Mouse (Mus musculus) urinary bladder, postnatal 14 days (tissue): ENCODE measurements around the gene Krtap29-1.

Experiments used
- DNase-seq: peaks from one replicate; pipeline ENCODE4 v3.0.0; 2021; ENCODE audit warnings: low spot score

Krtap29-1 gene

GRCm38 (mm10) chr11:99978953-99979352 lies at the start of gene Krtap29-1:
TSS of gene Krtap29-1 (minus strand) at chr11:99979053.
- DNase-seq, result no peak

GRCm38 (mm10) chr11:100021438-100021837 lies 42.6 kb upstream of the Krtap29-1 start:
- no peak for DNase-seq

DNA sequence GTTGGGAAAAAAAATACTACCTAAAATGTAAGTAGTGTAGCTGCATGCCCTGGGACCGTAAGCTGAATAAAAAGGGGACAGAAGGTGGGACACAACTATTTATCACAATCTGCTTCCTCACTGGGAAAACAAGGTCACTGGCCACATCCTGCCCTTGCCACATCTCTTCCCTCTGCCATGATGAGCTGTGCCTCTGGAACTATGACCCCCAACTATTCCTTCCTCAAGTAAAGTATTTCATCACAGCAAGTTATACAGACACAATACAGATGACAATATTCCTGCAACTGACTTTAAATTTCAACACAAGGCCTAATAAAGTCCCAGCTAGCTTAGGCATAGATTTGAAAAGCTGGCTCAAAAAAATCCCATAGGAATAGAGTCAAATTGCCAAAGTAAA lies 40.6 kb upstream of the Krtap29-1 start:
- no peak for DNase-seq

- no peak for DNase-seq
Measured at GRCm38 (mm10) chr11:100016112-100016511, 37.3 kb upstream of the Krtap29-1 start, which contains the start of gene Krt33a. TSS of gene Krt33a (minus strand) at chr11:100016212.

GRCm38 (mm10) chr11:100013691-100014171 lies 34.9 kb upstream of the Krtap29-1 start:
- DNase-seq, result peak; percentile 72

GRCm38 (mm10) chr11:100010682-100011081 lies 31.8 kb upstream of the Krtap29-1 start:
- no peak for DNase-seq

GRCm38 (mm10) chr11:100008336-100008735 lies 29.5 kb upstream of the Krtap29-1 start:
- DNase-seq, result no peak

- no peak for DNase-seq
Measured at GRCm38 (mm10) chr11:100006624-100007023, 27.8 kb upstream of the Krtap29-1 start.

DNA sequence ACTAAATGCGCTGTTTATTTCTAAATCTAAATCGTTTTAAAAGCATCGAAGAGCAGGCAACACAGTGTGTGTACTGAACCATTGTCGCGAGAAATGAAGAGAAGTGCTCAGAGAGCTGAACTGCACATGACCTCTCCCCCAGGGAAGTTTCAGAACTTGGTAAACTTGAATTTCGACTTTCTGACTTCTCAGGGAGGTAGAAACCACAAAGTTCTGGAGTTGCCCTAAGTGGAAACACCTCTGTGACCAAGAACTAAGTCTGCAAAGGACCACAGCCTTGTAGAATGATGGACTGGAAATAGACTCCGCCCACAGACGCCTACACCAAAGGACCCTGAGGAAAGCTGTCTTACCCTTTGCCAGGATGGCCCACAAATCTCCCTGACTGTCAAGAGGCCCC lies 27.1 kb upstream of the Krtap29-1 start:
- DNase-seq, result peak; percentile 36

- DNase-seq, result peak; percentile 79
Measured at GRCm38 (mm10) chr11:100004846-100005245, 26.0 kb upstream of the Krtap29-1 start.

GRCm38 (mm10) chr11:99999091-99999490 lies 20.2 kb upstream of the Krtap29-1 start:
- DNase-seq, result no peak

GRCm38 (mm10) chr11:99994384-99994661 lies 15.5 kb upstream of the Krtap29-1 start:
- no peak for DNase-seq

DNA sequence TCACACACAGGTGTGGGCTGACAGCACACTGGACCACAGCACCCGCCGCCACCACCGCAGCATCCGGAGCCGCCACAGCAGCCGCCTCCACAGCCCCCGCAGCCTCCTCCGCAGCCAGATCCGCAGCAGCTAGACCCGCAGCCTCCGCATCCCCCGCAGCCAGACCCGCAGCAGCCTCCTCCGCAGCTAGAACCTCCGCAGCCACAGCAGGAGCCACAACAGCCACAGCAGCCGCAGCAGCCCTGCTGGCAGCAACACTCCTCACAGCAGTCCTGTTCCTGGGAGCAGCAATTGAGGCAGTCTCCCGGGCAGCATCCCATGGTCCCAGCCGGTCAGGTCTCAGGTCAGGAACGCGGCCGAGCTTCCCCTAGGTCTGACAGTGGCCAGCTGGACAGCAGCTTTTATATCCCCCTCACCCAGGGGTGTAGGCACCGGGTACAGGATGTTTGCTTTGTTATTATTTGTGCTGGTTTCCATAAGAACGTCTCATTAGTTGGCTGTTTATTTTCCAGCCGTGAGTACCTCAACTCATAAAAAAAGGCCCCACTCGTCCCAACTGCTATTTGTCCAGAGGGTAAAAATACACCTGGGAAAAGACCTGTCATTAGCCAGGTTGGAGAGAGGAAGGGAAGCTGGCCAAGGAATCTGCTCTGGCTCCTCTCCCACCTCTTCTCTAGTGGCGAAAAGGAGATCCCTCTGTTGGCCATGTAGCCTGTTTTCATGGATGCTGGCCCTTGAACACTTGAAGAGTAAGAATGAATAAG lies 14.9 kb upstream of the Krtap29-1 start, which contains the start of gene Krtap17-1:
Gene Krtap17-1 (minus strand): TSS at position 375 of the 764 bp plus-strand sequence.
- no peak for DNase-seq

DNA sequence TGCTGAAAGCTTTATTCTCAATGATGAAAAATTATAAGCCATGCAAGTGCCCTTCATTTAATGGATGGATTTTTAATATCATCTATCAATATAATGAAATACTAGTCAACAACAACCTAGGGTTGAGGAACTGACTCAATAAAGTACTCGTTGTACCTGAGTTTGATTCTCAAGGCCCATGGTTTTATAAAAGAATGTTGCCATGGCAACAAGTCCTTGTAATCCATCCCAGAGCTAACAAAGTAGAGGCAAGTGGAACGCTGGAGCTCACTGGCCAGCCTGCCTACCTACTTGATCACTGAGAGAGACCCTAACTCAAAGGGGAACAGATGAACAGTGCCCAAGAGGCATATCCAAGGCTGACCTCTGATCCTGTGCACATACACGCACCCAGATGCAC lies 11.7 kb upstream of the Krtap29-1 start:
- DNase-seq, result no peak

- DNase-seq, result no peak
Measured at GRCm38 (mm10) chr11:99989881-99990405, 11.1 kb upstream of the Krtap29-1 start.

- no peak for DNase-seq
Measured at GRCm38 (mm10) chr11:99988530-99988929, 9.7 kb upstream of the Krtap29-1 start.

- no peak for DNase-seq
Measured at GRCm38 (mm10) chr11:99986180-99986647, 7.4 kb upstream of the Krtap29-1 start, which contains the start of gene Krtap16-1. TSS of gene Krtap16-1 (minus strand) at chr11:99986597.

DNA sequence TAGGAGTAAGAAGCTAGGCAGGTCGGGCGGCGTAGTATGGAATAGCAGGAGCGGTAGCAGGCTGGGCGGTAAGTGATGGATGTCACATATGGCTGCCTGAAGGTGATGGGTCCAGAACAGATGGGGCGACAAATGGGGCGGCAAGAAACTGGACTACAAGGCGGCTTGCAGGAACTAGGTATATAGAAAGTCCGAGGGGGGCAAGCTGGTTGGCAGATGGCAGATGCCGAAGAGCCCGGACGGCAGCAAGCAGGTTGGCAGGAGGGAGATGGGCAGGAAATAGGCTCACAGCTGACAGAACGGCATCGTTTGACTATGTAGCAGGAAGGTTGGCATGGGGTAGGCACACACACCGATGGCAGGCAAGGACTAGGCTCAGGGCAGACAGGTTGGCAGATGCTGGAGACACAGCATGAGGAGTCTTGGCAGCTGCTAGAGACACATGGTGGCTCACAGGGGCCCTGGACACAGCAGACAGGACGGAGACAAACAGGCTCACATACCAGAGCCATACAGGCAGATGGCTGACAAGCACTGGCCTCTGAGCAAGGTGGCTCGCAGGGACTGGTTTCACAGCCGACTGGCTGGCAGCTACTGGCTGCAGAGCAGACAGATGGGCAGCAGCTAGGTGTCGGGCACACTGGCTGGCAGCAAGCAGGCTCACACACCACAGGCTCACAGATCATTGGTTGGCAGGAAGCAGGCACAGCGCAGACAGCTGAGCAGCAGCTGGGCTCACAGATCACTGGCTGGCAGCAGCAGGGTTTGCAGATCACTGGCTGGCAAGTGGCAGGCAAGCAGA lies 6.6 kb upstream of the Krtap29-1 start:
- DNase-seq, result no peak

GRCm38 (mm10) chr11:99983442-99983841 lies 4.6 kb upstream of the Krtap29-1 start:
- no peak for DNase-seq

- no peak for DNase-seq
Measured at GRCm38 (mm10) chr11:99982731-99983130, 3.9 kb upstream of the Krtap29-1 start.

DNA sequence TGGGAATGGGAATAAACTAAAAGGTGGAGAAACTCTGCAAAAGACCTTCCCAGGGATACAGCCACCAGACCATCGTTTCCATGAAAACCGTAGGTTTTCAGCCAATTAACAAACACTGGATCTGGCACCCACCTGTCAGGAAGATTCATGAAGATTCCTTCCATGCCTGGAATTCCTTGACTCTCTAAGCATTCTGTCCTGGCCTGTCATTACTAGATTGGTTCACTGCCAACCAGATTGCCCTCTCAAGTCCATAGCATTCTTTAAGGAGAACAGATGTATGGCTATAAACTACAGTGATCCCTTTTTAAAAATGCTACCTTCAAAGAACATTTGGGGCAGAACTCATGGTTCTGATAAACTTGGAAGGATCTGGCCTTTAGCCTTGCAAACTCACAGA lies 12.9 kb downstream of the Krtap29-1 start:
- DNase-seq, result no peak

- no peak for DNase-seq
Measured at GRCm38 (mm10) chr11:99964213-99964612, 14.6 kb downstream of the Krtap29-1 start.

DNA sequence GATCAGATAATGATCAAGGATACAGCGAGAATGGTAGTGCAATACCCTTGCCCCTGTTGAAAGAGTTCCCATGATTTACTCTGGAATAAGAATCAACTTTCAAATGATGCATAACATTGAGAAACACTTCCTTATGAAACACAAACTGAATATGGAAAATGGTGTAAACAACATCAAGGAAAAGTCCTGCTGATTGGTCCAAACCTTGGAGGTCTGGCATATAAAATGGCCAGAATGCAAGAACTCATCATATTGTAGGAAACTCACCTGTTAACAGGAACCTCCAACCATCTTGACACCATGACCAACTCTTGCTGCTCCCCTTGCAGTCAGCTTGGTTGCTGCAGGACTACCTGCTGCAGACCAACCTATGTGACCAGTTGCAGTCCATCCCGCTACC lies 30.7 kb downstream of the Krtap29-1 start, which contains the start of gene Krtap9-5:
Gene Krtap9-5 (plus strand): TSS at position 301 of the 400 bp plus-strand sequence.
- DNase-seq, result no peak
